Mouse (Mus musculus): ENCODE results near the gene Slc25a51. TPM values are rescaled to one million over a fixed set of nuclear protein-coding genes. Genes with fewer than 3 reads are reported as not detected.

Gene Slc25a51
- polyA plus RNA-seq, 1 experiment from 2014 or later: 79.1 TPM

DNA sequence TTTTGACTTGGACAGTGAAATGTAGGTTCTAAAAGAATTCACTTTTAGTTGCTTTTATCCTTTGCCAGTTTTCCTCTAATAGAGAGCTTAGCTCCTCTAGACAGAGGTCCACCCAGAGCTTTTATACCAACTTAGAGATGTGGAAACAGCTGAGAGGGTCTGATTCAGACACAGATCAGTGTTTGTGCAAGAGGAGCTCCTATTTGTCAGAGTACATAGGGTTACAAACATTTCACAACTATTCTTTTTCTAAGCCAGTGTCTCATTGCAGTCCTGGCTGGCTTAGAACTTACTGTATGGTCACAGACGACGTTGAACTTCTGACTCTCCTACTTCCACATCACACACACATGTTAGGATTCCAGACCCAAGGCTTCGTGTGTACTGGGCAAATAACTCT is 51.9 kb downstream of the Slc25a51 start:
- Histone ChIP-seq H3K36me3 (replicated peaks; ENCODE audit: control insufficient read depth, insufficient read depth) (peaks cover 41% of the 10 kb centered on the region), H3K9ac (no peak overlapping the region), H3K4me3 (replicated peaks; ENCODE audit: low read length) (no peak overlapping the region), H3K27ac (no peak overlapping the region), H3K9me3 (ENCODE audit: control insufficient read depth, low read length) (no peaks in the 10 kb centered on the region), H3K4me1 (replicated peaks; ENCODE audit: control insufficient read depth, insufficient read depth, low read length) (no peaks in the 10 kb centered on the region), H3K27me3 (ENCODE audit: control insufficient read depth, insufficient read depth, low read length) (no peaks in the 10 kb centered on the region), H3K4me2 (replicated peaks) (no peak overlapping the region)
- WGBS: 91% methylated on average over 3 of the region's 3 CpGs
- ATAC-seq (ENCODE audit: low FRiP score): no peak
- no peak for DNase-seq (ENCODE audit: low spot score)

Small RNA genes within 50 kb of the gene (microRNA-seq; reads per million reads assigned to microRNA genes)
- not detected for gene Gm25692

Other genes with a start within 250 kb of the Slc25a51 start
- 2.3 and 2.4 TPM in 2 replicates for gene Frmpd1, start 223.9 kb downstream of the Slc25a51 start, polyA plus RNA-seq (2014; fragmentation: Nextera tagmentation; extraction: Ambion mirVana)
- gene Trmt10b, start 111.6 kb downstream of the Slc25a51 start, polyA plus RNA-seq (2014; fragmentation: Nextera tagmentation; extraction: Ambion mirVana): 21.4 and 25.0 TPM in 2 replicates
- gene Dcaf10, start 66.7 kb downstream of the Slc25a51 start, polyA plus RNA-seq (2014; fragmentation: Nextera tagmentation; extraction: Ambion mirVana): 11.9 and 14.7 TPM in 2 replicates
- 32.2 and 32.8 TPM in 2 replicates for gene Exosc3, start 66.0 kb downstream of the Slc25a51 start, polyA plus RNA-seq (2014; fragmentation: Nextera tagmentation; extraction: Ambion mirVana)
- 8.7 and 9.9 TPM in 2 replicates for gene Shb, start 123.7 kb upstream of the Slc25a51 start, polyA plus RNA-seq (2014; fragmentation: Nextera tagmentation; extraction: Ambion mirVana)